Mouse (Mus musculus) CH12.LX (cell line): ENCODE data around the gene Rbm33. TPM values are rescaled to one million over a fixed set of nuclear protein-coding genes. Genes with fewer than 3 reads are reported as not detected.

ENCODE experiments used
- DNase-seq: peaks from one replicate; pipeline ENCODE4 v3.0.0-alpha.2; 2013; ENCODE audit errors: extremely low read depth
- H3K27ac ChIP-seq: 2 replicates; pipeline ENCODE4 v1.5.1; 2012; ENCODE audit warnings: low read depth, mild to moderate bottlenecking, control low read depth, moderate library complexity; ENCODE audit not compliant: insufficient read depth
- H3K27me3 ChIP-seq: replicated peaks from 2 replicates; pipeline ENCODE3; 2012; ENCODE audit warnings: inconsistent platforms
- H3K36me3 ChIP-seq, 2 experiments: replicated peaks in 1 of 2; 2 replicates each; pipeline versions ENCODE3 to v1.6.1; 2012; ENCODE audit warnings: inconsistent platforms in 1 of 2, low read length in 1 of 2, mild to moderate bottlenecking in 1 of 2, mixed read lengths in 1 of 2, moderate library complexity in 1 of 2; ENCODE audit not compliant: control insufficient read depth in 1 of 2, insufficient read depth in 1 of 2
- H3K4me1 ChIP-seq, 2 experiments: 2 replicates each; pipeline ENCODE4 v1.6.1; 2012; ENCODE audit warnings: inconsistent platforms in 1 of 2, moderate library complexity in 1 of 2; ENCODE audit not compliant: insufficient read depth in 2 of 2, control insufficient read depth in 1 of 2
- H3K4me2 ChIP-seq: 2 replicates; pipeline ENCODE4 v1.6.1; 2012; ENCODE audit warnings: low read depth, mild to moderate bottlenecking, control low read depth; ENCODE audit not compliant: poor library complexity, insufficient read depth, severe bottlenecking
- H3K4me3 ChIP-seq, 3 experiments: fragments of 150-350 bp in 1 of 3; sonication (generic) in 1 of 3; replicated peaks in 1 of 3; 2 replicates each; pipeline versions ENCODE3 to v1.5.1; 2011 to 2012; ENCODE audit warnings: low read depth in 2 of 3, low read length in 2 of 3, mild to moderate bottlenecking in 2 of 3, moderate library complexity in 2 of 3, control low read depth in 1 of 3, improper control_type of control experiment in 1 of 3, inconsistent platforms in 1 of 3, mixed read lengths in 1 of 3; ENCODE audit not compliant: poor library complexity in 1 of 3
- H3K79me2 ChIP-seq: replicated peaks from 2 replicates; pipeline ENCODE4 v1.6.1; 2012; ENCODE audit warnings: mild to moderate bottlenecking, moderate library complexity; ENCODE audit not compliant: control insufficient read depth, poor library complexity, insufficient read depth, severe bottlenecking; ENCODE audit errors: extremely low read depth
- H3K9ac ChIP-seq: 2 replicates; pipeline ENCODE4 v1.6.1; 2012; ENCODE audit warnings: low read depth, mild to moderate bottlenecking, control low read depth, moderate library complexity; ENCODE audit not compliant: insufficient read depth
- H3K9me3 ChIP-seq: replicated peaks from 2 replicates; pipeline ENCODE3; 2012; ENCODE audit warnings: low read length, inconsistent platforms, mixed read lengths
- BHLHE40 ChIP-seq: IDR thresholded peaks from 2 replicates; pipeline ENCODE4 v1.6.1; 2011; ENCODE audit warnings: mild to moderate bottlenecking, low read depth, low read length, improper control_type of control experiment
- CHD1 ChIP-seq: IDR thresholded peaks from 2 replicates; pipeline ENCODE4 v1.6.1; 2012; ENCODE audit warnings: low read depth, low read length, improper control_type of control experiment, inconsistent platforms
- CTCF ChIP-seq, 2 experiments: IDR thresholded peaks in 1 of 2; conservative IDR thresholded peaks in 1 of 2; 2 replicates each; pipeline ENCODE4 v1.5.1; 2011 to 2012; ENCODE audit warnings: low read depth in 2 of 2, low read length in 2 of 2, improper control_type of control experiment in 1 of 2, inconsistent platforms in 1 of 2, mild to moderate bottlenecking in 1 of 2, moderate library complexity in 1 of 2
- E2F4 ChIP-seq: IDR thresholded peaks from 2 replicates; pipeline ENCODE4 v1.6.1; 2011; ENCODE audit warnings: low read depth, low read length, improper control_type of control experiment; ENCODE audit not compliant: insufficient replicate concordance
- HCFC1 ChIP-seq: IDR thresholded peaks from 2 replicates; pipeline ENCODE4 v1.6.1; 2012; ENCODE audit warnings: low read depth, mild to moderate bottlenecking, inconsistent platforms, low read length, improper control_type of control experiment
- MAFK ChIP-seq: IDR thresholded peaks from 2 replicates; pipeline ENCODE4 v1.6.1; 2011; ENCODE audit warnings: low read length, improper control_type of control experiment; ENCODE audit not compliant: insufficient replicate concordance
- MAX ChIP-seq: IDR thresholded peaks from 2 replicates; pipeline ENCODE4 v1.6.1; 2011; ENCODE audit warnings: low read length, improper control_type of control experiment
- MEF2A ChIP-seq: IDR thresholded peaks from 2 replicates; pipeline ENCODE4 v1.6.1; 2014; ENCODE audit warnings: low read depth, mild to moderate bottlenecking, inconsistent platforms, low read length, improper control_type of control experiment, borderline replicate concordance
- MXI1 ChIP-seq: IDR thresholded peaks from 2 replicates; pipeline ENCODE4 v1.6.1; 2011; ENCODE audit warnings: mild to moderate bottlenecking, low read depth, low read length, improper control_type of control experiment
- MYC ChIP-seq: IDR thresholded peaks from 2 replicates; pipeline ENCODE4 v1.6.1; 2011; ENCODE audit warnings: low read depth, mild to moderate bottlenecking, improper control_type of control experiment, low read length
- NELFE ChIP-seq: IDR thresholded peaks from 2 replicates; pipeline ENCODE4 v1.6.1; 2011; ENCODE audit warnings: low read depth, low read length, improper control_type of control experiment
- NRF1 ChIP-seq: IDR thresholded peaks from 2 replicates; pipeline ENCODE4 v1.6.1; 2014; ENCODE audit warnings: low read depth, mild to moderate bottlenecking, inconsistent platforms, low read length, improper control_type of control experiment, moderate library complexity
- PAX5 ChIP-seq: IDR thresholded peaks from 2 replicates; pipeline ENCODE4 v1.6.1; 2012; ENCODE audit warnings: low read length, inconsistent platforms, mixed read lengths
- POLR2A ChIP-seq: IDR thresholded peaks from 2 replicates; pipeline ENCODE4 v1.6.1; 2011; ENCODE audit warnings: low read depth, mild to moderate bottlenecking, improper control_type of control experiment, low read length
- RAD21 ChIP-seq: IDR thresholded peaks from 2 replicates; pipeline ENCODE4 v1.6.1; 2011; ENCODE audit warnings: low read depth, mild to moderate bottlenecking, low read length, improper control_type of control experiment, moderate library complexity
- RCOR1 ChIP-seq: conservative IDR thresholded peaks from 2 replicates; pipeline ENCODE4 v1.6.1; 2012; ENCODE audit warnings: low read depth, mild to moderate bottlenecking, inconsistent platforms, low read length, improper control_type of control experiment
- SMC3 ChIP-seq: IDR thresholded peaks from 2 replicates; pipeline ENCODE4 v1.6.1; 2011; ENCODE audit warnings: low read depth, low read length, improper control_type of control experiment
- TCF12 ChIP-seq: IDR thresholded peaks from 2 replicates; pipeline ENCODE4 v1.6.1; 2014; ENCODE audit warnings: low read depth, mild to moderate bottlenecking, inconsistent platforms, low read length, improper control_type of control experiment
- UBTF ChIP-seq: IDR thresholded peaks from 2 replicates; pipeline ENCODE4 v1.6.1; 2012; ENCODE audit warnings: low read depth, mild to moderate bottlenecking, inconsistent platforms, low read length, improper control_type of control experiment, moderate library complexity
- ZC3H11A ChIP-seq: IDR thresholded peaks from 2 replicates; pipeline ENCODE4 v1.6.1; 2012; ENCODE audit warnings: low read depth, mild to moderate bottlenecking, inconsistent platforms, low read length, improper control_type of control experiment
- ZKSCAN1 ChIP-seq: IDR thresholded peaks from 2 replicates; pipeline ENCODE4 v1.6.1; 2012; ENCODE audit warnings: low read depth, inconsistent platforms, low read length, improper control_type of control experiment, borderline replicate concordance
- ZNF384 ChIP-seq: IDR thresholded peaks from 2 replicates; pipeline ENCODE4 v1.6.1; 2012; ENCODE audit warnings: low read depth, low read length, improper control_type of control experiment, inconsistent platforms
- dilution Hi-C: fragments of 300-500 bp; cut with MboI; formaldehyde crosslinking; loops from 2 replicates; pipeline ENCODE4 v1.14.3; 2020; ENCODE audit warnings: low sequenced_read_pairs; ENCODE audit not compliant: extremely low pct_unique_long_range_greater_than_20kb, extremely low pct_ligation_motif_present
- in situ Hi-C: fragments of 300-500 bp; cut with MboI; formaldehyde crosslinking; loops from 3 replicates; pipeline ENCODE4 v1.14.3; 2019; ENCODE audit warnings: low sequenced_read_pairs, low pct_ligation_motif_present, low pct_unique_long_range_greater_than_20kb, mixed read lengths
- polyA plus RNA-seq: library from polyadenylated mRNA; unstranded; fragments of >175 nt; gene quantifications from 2 replicates; pipeline ENCODE4 v1.2.1, GENCODE M21; 2012; ENCODE audit warnings: low read depth; ENCODE audit not compliant: insufficient read length
- total RNA-seq, 2 experiments: library from RNA; depleted of rRNA; stranded (reverse); fragments of 300-350 nt in 1 of 2; fragments of >200 nt in 1 of 2; gene quantifications; 2 replicates each; pipeline ENCODE4 v1.2.3; 2012 to 2014

The Rbm33 gene
- total and polyA plus RNA-seq, 3 experiments, result 7.4 to 50.3 (median 15.1) TPM

DNA sequence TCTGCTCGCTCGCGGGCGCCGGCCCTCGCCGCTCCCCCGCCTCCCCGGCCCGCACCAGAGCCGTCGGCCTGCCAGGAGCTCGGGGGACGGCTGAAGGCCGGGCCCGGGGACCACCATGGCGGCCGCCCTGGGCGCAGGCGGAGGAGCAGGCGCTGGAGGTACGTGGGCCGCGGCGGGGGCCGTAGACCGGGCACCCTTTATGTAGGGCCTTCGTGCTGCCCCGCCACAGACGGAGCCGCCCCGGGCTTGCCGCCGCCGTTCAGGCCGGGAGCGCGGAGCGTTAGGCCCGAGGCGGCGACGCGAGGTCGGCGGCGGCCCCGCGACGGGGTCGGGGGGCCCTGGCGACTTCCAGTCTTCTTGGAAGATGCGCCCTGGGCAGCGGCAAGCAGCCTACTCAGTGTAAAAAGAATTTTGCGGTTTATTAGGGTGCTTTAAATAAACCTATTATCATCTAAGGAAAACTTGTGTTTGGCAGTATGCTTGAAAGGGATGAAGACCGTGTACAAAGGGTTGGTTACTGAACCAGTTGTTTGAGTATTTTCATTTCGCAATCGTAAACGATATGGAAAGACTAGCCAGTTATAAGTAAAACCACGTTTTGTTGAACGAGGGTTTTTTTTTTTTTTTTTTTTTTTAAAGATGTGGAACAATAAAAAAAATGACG lies 464 bp downstream of the Rbm33 start:
- H3K27ac ChIP-seq, result peak overlapping the region; percentile 94
- in situ Hi-C loops, result no loop called here
- TF ChIP-seq RCOR1 (no peak), UBTF (0 out of 2 replicates have a peak, but pooled peaks have one; percentile 16), CHD1 (peak; percentile 42; the same call in 1 of the 2 replicates), SMC3 (no peak), MYC (0 out of 2 replicates have a peak, but pooled peaks have one; percentile 21), MEF2A (no peak), TCF12 (0 out of 2 replicates have a peak, but pooled peaks have one; percentile 14), HCFC1 (no peak)
- TF ChIP-seq, all 38 proteins: peak for 4
- Histone ChIP-seq H3K9ac (peak overlapping the region; percentile 99), H3K4me3 (peak overlapping the region; percentile 79 to 95 (median 83)), H3K79me2 (peaks cover 50% of the 10 kb centered on the region), H3K27me3 (no peaks in the 10 kb centered on the region), H3K9me3 (no peaks in the 10 kb centered on the region), H3K4me1 (peaks cover 6 to 31% of the 10 kb centered on the region in 2 experiments), H3K36me3 (peaks cover 2 to 3% of the 10 kb centered on the region in 2 experiments), H3K4me2 (no peak overlapping the region)
- no peak for DNase-seq
- dilution Hi-C loops, result no loop called here

DNA sequence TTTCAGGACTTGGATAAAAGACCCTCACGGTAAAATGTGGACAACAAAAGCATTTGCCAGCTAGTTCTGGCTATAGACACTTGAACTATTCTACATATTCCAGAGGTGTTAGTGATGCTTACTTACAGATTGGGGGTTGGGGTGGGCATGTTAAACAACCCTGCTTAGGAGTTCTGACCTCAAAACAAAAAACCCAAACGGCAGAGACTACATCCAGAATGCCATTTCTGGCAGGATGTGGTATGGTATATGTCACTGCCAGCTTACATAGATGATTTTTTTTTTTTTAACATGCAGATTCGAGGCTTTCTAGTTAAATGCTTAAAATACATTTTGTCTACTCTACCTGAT lies 971 bp downstream of the Rbm33 start:
- Histone ChIP-seq H3K9ac (peak overlapping the region; percentile 99), H3K4me3 (peak overlapping the region; percentile 79 to 95 (median 83)), H3K27me3 (no peaks in the 10 kb centered on the region), H3K27ac (no peak overlapping the region), H3K79me2 (peaks cover 55% of the 10 kb centered on the region), H3K36me3 (peaks cover 3 to 4% of the 10 kb centered on the region in 2 experiments), H3K4me2 (peak overlapping the region; percentile 100), H3K4me1 (peaks cover 6 to 36% of the 10 kb centered on the region in 2 experiments), H3K9me3 (no peaks in the 10 kb centered on the region)
- in situ Hi-C loops (no loop called here), dilution Hi-C loops (no loop called here)
- no peak for DNase-seq
- TF ChIP-seq ZC3H11A, result no peak
- TF ChIP-seq MXI1, result peak; percentile 41; the same call in 1 of the 2 replicates

DNA sequence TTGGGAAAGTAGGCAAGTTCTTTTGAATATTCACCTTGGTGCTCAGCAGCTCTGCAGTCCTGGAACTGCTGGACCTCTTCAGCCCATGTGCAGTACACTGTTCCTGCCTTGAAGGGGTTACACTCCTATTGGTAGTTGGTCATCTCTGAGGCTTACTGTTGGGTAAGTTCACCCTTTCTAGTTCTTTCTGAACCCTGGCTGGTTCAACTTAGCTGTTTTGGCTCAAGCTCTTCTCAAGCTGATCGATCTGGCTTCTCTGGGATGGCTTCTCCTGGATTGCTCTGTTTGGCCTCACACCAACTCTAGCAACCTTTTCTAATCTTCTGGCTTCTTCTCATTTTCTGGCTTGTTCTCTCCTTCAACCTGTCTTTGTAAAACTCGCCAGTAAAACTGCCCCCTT lies 1.8 kb downstream of the Rbm33 start:
- Histone ChIP-seq H3K9ac (peak overlapping the region; percentile 99), H3K9me3 (no peaks in the 10 kb centered on the region), H3K4me1 (peaks cover 6 to 44% of the 10 kb centered on the region in 2 experiments), H3K79me2 (peaks cover 62% of the 10 kb centered on the region), H3K4me2 (peak overlapping the region; percentile 100), H3K27me3 (no peaks in the 10 kb centered on the region), H3K27ac (no peak overlapping the region), H3K4me3 (peak overlapping the region; percentile 48 to 95 (median 83)), H3K36me3 (peaks cover 3 to 5% of the 10 kb centered on the region in 2 experiments)
- DNase-seq, result no peak
- in situ Hi-C loops (no loop called here), dilution Hi-C loops (no loop called here)
- no peak for TF ChIP-seq ZNF384
- no peak for TF ChIP-seq ZC3H11A
- no peak for TF ChIP-seq BHLHE40
- TF ChIP-seq RCOR1, result no peak
- no peak for TF ChIP-seq MAX
- no peak for TF ChIP-seq UBTF
- TF ChIP-seq NELFE, result no peak
- no peak for TF ChIP-seq POLR2A
- no peak for TF ChIP-seq E2F4
- TF ChIP-seq CTCF (conservative IDR thresholded peaks at IDR 0.05 in 1 of 2, IDR thresholded peaks at IDR 0.05 in 1 of 2; ENCODE audit: low read depth in 2 of 2, low read length in 2 of 2), result no peak
- no peak for TF ChIP-seq PAX5
- no peak for TF ChIP-seq NRF1
- no peak for TF ChIP-seq MXI1
- no peak for TF ChIP-seq RAD21
- TF ChIP-seq MAFK, result no peak
- no peak for TF ChIP-seq TCF12
- no peak for TF ChIP-seq MEF2A
- no peak for TF ChIP-seq ZKSCAN1
